In the genomic region with DNA sequence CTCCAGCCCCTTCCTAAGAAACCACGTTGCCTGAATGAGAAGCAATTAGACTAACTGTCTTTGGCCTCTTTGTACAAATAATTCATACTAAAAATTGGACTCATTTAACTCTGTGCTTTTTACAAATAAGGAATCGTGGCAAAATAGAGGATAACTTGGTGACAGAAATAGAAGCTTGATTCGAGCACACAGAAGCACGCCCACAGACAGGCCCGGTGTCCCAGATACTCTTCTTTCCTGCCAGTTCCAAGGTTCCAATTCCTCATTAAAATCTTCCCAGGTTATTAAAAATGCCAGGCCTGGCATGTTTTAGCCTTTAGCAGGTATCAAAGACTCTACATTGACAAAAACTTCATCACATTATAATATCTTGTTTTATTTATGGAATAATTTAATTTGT, we compare ENCODE assay signal across 12 mouse cellular contexts.
DNase-seq lines count a peak whose midpoint lies in the region.
"Had no signal": no experiment of that assay in that cellular context is flagged by ENCODE, and none has a peak within 500 bp of the region (broad histone marks: within the 10 kb centered on the region; RNA-seq: fewer than 3 reads in every experiment).

No protein-coding gene starts in this region.

- intact Hi-C loops in left cerebral cortex, postnatal 25 days (cut with DNase I): no loop called here

- DNase-seq in frontal cortex, postnatal 36 days (ENCODE audit: low spot score in 2 of 2): peak; percentile 20 to 51
- DNase-seq in frontal cortex, postnatal 25 days (ENCODE audit: low spot score in 2 of 2): no peak
- DNase-seq in right cerebral cortex, adult 18-20 months: peak; percentile 61
- DNase-seq in right cerebral cortex, postnatal 4 days: no peak
- peak; percentile 28 to 72 for DNase-seq in left cerebral cortex, postnatal 25 days (ENCODE audit: low spot score in 2 of 2)
- DNase-seq in adrenal gland, adult 18-20 months (ENCODE audit: low spot score in 2 of 2): no peak
- no peak for DNase-seq in cerebellum, postnatal 4 days (ENCODE audit: low spot score in 2 of 2)
- DNase-seq: adrenal gland, postnatal 25 days; cerebellum, adult 9-10 months; gastrocnemius, postnatal 10 days; kidney, adult 2 months; liver, postnatal 0 days had no signal

Comparison
In these comparisons a context has a peak if more than half of its experiments do, and no peak if none do; other contexts are left out.
1. DNase-seq: peak in frontal cortex, postnatal 36 days (2 of 2), right cerebral cortex, adult 18-20 months (single experiment) and left cerebral cortex, postnatal 25 days (2 of 2); none in frontal cortex, postnatal 25 days (0 of 2), right cerebral cortex, postnatal 4 days (single experiment), adrenal gland, adult 18-20 months (0 of 2) and cerebellum, postnatal 4 days (0 of 2).